Mouse (Mus musculus) brain, embryonic 14.5 days (tissue): ENCODE data around the gene Ccar1.

ENCODE experiments used
- CTCF ChIP-seq: fragments of 200-500 bp; IDR thresholded peaks from 2 replicates; pipeline ENCODE4 v1.5.1; 2012; ENCODE audit warnings: inconsistent platforms, mild to moderate bottlenecking, moderate library complexity, borderline replicate concordance; ENCODE audit not compliant: insufficient read depth, insufficient read length; ENCODE audit errors: extremely low read depth
- POLR2A ChIP-seq: fragments of 200-500 bp; IDR thresholded peaks from 2 replicates; pipeline ENCODE4 v1.6.1; 2012; ENCODE audit warnings: mild to moderate bottlenecking, inconsistent platforms, borderline replicate concordance; ENCODE audit not compliant: poor library complexity, insufficient read depth, insufficient read length, severe bottlenecking; ENCODE audit errors: extremely low read depth

- TF ChIP-seq CTCF (no peak), POLR2A (no peak)
Observed at GRCm38 (mm10) chr10:62794221-62794620, 2.1 kb upstream of the Ccar1 start.
